Mouse (Mus musculus) spleen, adult 2 months (tissue): ENCODE results near the gene Ddi2. TPM values are rescaled to one million over a fixed set of nuclear protein-coding genes. Genes with fewer than 3 reads are reported as not detected.
A peak's percentile ranks its signal among the peaks of the same experiment; 100 is the strongest.

Experiments used
- DNase-seq, 2 experiments: peaks; one replicate each; pipeline versions ENCODE4 v3.0.0 to v3.0.0-alpha.2; 2012 to 2021; ENCODE audit warnings: low spot score in 2 of 2, low read depth in 1 of 2
- H3K27ac ChIP-seq: fragments of 200-500 bp; 2 replicates; pipeline ENCODE4 v1.5.1; 2012; ENCODE audit warnings: low read length, inconsistent platforms; ENCODE audit not compliant: insufficient read depth
- H3K27me3 ChIP-seq: fragments of 200-500 bp; 2 replicates; pipeline ENCODE4 v1.6.1; 2012; ENCODE audit warnings: mild to moderate bottlenecking, moderate library complexity, low read length, inconsistent platforms; ENCODE audit not compliant: control insufficient read depth, insufficient read depth
- H3K36me3 ChIP-seq: fragments of 200-500 bp; 2 replicates; pipeline ENCODE4 v1.6.1; 2012; ENCODE audit warnings: mild to moderate bottlenecking, low read length, inconsistent platforms; ENCODE audit not compliant: control insufficient read depth, insufficient read depth
- H3K4me1 ChIP-seq: fragments of 200-500 bp; 2 replicates; pipeline ENCODE4 v1.6.1; 2011; ENCODE audit warnings: inconsistent platforms; ENCODE audit not compliant: control insufficient read depth, insufficient read depth, insufficient read length
- H3K4me3 ChIP-seq: fragments of 200-500 bp; 2 replicates; pipeline ENCODE4 v1.5.1; 2011; ENCODE audit warnings: mild to moderate bottlenecking, inconsistent platforms; ENCODE audit not compliant: insufficient read depth, insufficient read length; ENCODE audit errors: extremely low read depth
- CTCF ChIP-seq: fragments of 200-500 bp; IDR thresholded peaks from 2 replicates; pipeline ENCODE4 v1.5.1; 2011; ENCODE audit warnings: mild to moderate bottlenecking, inconsistent platforms; ENCODE audit not compliant: insufficient read depth, insufficient read length, insufficient replicate concordance; ENCODE audit errors: extremely low read depth
- POLR2A ChIP-seq: fragments of 200-500 bp; IDR thresholded peaks from 2 replicates; pipeline ENCODE4 v1.6.1; 2011; ENCODE audit warnings: low read depth, low read length, inconsistent platforms
- WGBS: fragments of 180-500 bp; shearing (Covaris S2); methylation state at CpG from one replicate; pipeline ENCODE4 v1.1.7; 2018; 5-methylcytosine and 5-hydroxymethylcytosine counted together
- polyA plus RNA-seq: library from polyadenylated mRNA; depleted of rRNA; stranded (reverse); fragments of >200 nt; gene quantifications from 2 replicates; pipeline ENCODE4 v1.2.3, GENCODE M21; 2012

Gene Ddi2
- polyA plus RNA-seq, 1 experiment, result 8.7 TPM

DNA sequence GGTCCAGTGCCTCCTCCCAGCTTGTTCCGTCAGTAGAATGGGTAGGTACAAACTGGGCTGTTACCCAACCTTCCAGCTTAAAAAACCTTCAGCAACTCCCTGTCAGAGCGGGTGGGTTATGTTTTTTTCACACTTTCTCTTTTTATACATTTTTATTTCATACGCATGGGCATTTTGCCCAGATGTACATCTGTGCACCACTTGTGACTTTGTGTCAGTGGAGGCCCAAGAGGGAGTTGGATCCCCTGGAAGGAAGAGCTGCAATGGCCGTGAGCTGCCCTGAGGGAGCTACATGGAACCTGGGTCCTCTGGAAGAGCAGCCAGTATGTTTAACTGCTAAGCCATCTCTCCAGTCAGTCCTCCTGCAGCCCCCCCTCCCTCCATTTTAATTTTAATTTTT, 51.8 kb downstream of the Ddi2 start:
- no peak overlapping the region for H3K4me3 ChIP-seq
- 85% methylated on average over 4 of the region's 4 CpGs for WGBS
- H3K4me1 ChIP-seq, result no peaks in the 10 kb centered on the region
- no peak overlapping the region for H3K27ac ChIP-seq
- TF ChIP-seq CTCF (no peak), POLR2A (no peak)
- no peak for DNase-seq
- H3K36me3 ChIP-seq, result no peaks in the 10 kb centered on the region
- no peaks in the 10 kb centered on the region for H3K27me3 ChIP-seq

DNA sequence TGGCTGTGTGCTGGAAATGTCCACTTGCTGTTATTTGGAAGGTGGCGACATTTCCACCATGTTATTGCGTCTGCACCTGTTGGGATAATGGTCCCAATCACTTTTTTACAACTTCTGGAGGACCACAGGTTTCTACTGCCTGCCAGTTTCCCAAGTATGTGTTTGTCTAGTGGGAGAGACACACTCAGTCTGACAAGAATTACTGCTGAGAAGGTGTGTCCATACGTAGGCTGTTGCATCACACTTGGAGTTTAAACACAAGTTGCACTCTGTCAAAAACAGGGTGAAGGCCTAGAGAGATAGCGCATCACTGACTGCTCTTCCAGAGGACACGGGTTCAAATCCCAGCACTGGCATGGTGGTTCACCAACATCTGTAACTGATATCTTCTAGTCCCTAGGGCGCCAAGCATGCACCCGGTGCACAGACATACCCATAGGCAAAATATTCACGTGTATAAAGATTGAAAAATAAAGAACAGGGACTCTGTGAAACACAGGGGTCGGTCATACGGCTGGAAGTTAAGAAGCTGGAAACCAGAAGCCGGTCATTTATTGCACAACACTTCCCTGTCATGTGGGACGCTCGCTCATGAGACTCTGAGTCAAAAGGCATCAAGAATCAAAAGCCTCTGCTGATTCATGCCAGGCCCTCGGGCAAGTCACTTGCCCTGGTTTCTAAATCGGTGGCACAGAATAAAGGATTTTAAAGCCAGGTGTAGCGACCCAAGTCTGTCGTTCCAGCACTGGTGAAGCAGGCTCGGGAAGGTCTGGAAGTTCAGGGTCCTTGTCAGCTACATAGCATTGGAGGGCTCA, 53.1 kb downstream of the Ddi2 start:
- Histone ChIP-seq H3K27me3 (no peaks in the 10 kb centered on the region), H3K36me3 (no peaks in the 10 kb centered on the region), H3K4me3 (no peak overlapping the region), H3K4me1 (no peaks in the 10 kb centered on the region), H3K27ac (peak overlapping the region; percentile 33; the same call in 1 of the 2 replicates)
- 68% methylated on average over 18 of the region's 18 CpGs for WGBS
- no peak for DNase-seq
- TF ChIP-seq CTCF (no peak), POLR2A (no peak)

GRCm38 (mm10) chr4:141664799-141665198, 58.4 kb downstream of the Ddi2 start, which contains the start of gene Plekhm2:
Plekhm2 (minus strand) TSS chr4:141664899.
- Histone ChIP-seq H3K27me3 (no peaks in the 10 kb centered on the region), H3K36me3 (0 out of 2 replicates have a peak, but pooled peaks cover 2% of the 10 kb centered on the region), H3K4me1 (peaks cover 7% of the 10 kb centered on the region; the same call in 1 of the 2 replicates), H3K27ac (peak within 1 kb of the TSS; percentile 45), H3K4me3 (peak within 1 kb of the TSS; percentile 76)
- no peak for DNase-seq
- TF ChIP-seq CTCF (no peak), POLR2A (no peak)
- 87% methylated on average over 8 of the region's 8 CpGs for WGBS

DNA sequence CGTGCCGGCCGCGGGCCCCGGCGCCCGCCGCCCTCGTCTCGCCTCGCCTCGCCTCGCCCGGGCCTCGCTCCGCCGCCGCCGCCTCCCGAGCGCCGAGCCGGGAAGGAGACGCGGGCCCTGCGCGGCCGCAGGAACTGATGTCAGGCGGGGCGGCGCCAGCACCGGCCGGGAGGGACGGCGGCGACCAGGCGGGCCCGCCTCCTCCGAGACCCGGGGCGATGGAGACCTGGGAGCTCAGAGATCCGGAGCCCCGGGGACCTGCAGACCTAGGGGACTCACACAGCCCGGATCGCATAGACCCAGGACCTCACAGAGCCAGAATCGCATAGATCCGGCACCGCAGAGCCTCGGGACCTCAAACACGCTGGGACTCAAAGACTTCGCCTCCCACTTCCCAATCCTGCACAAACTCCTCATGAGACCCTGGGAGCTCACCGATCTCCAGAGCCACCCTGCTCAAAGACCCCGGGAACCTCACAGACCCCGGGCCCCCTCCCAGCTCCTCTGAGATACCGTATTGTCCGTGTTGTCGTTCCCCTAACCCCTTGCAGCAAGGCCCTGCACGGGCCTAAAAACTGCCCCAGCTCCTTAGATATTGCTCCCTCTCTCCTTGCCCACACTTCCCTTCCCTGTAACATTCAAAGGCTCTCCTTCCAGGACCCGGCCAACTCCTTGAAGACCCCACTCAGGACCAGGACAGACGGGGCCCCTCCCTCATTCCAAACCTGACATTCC, 59.0 kb downstream of the Ddi2 start:
- Histone ChIP-seq H3K36me3 (0 out of 2 replicates have a peak, but pooled peaks cover 2% of the 10 kb centered on the region), H3K4me1 (peaks cover 7% of the 10 kb centered on the region; the same call in 1 of the 2 replicates), H3K27ac (peak overlapping the region; percentile 45), H3K27me3 (no peaks in the 10 kb centered on the region), H3K4me3 (peak overlapping the region; percentile 76)
- WGBS, result 3% methylated on average over 54 of the region's 60 CpGs
- peak in 1 of 2 experiments; percentile 66 for DNase-seq
- TF ChIP-seq POLR2A, result no peak
- no peak for TF ChIP-seq CTCF

- H3K27ac ChIP-seq, result peak overlapping the region; percentile 37; the same call in 1 of the 2 replicates
- H3K4me3 ChIP-seq, result peak overlapping the region; percentile 76
- peaks cover 7% of the 10 kb centered on the region; the same call in 1 of the 2 replicates for H3K4me1 ChIP-seq
- no peaks in the 10 kb centered on the region for H3K27me3 ChIP-seq
- DNase-seq, result no peak
- 5% methylated on average over 38 of the region's 47 CpGs for WGBS
- H3K36me3 ChIP-seq, result 0 out of 2 replicates have a peak, but pooled peaks cover 2% of the 10 kb centered on the region
- TF ChIP-seq POLR2A (no peak), CTCF (no peak)
Measured at GRCm38 (mm10) chr4:141663122-141663931, 59.9 kb downstream of the Ddi2 start.

DNA sequence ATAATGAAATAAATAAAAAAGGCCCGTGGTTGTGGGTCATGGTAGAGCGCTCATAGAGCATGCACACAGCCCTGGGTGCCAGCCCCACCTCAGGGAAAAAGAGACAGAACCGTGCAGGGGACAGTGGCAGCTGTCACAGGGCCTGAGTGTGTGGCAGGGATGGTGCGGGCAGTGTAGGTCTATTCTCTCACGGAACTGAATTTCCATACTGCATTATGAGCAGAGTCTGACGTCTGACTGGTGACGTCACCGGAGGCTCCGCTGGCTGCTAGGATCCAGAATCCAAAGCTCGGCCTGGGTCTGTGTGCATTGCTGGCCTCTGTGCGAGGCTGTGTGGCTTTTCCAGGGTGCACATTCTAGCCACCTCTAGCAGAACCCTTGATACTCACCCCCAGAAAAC, 62.3 kb downstream of the Ddi2 start:
- Histone ChIP-seq H3K4me1 (peaks cover 7% of the 10 kb centered on the region; the same call in 1 of the 2 replicates), H3K27me3 (no peaks in the 10 kb centered on the region), H3K36me3 (0 out of 2 replicates have a peak, but pooled peaks cover 2% of the 10 kb centered on the region), H3K27ac (no peak overlapping the region), H3K4me3 (no peak overlapping the region)
- TF ChIP-seq CTCF (no peak), POLR2A (no peak)
- 88% methylated on average over 11 of the region's 11 CpGs for WGBS
- no peak for DNase-seq
